Mouse (Mus musculus): ENCODE measurements around the gene I830077J02Rik.

- TF ChIP-seq CTCF (conservative IDR thresholded peaks at IDR 0.05; ENCODE audit: insufficient read depth, insufficient read length, low read depth, low read length) (no peak), POLR2A (IDR thresholded peaks at IDR 0.05; ENCODE audit: low read depth, low read length) (no peak)
Observed at GRCm38 (mm10) chr3:105921959-105922358, 10.5 kb downstream of the I830077J02Rik start.

Measured in kidney, adult 2 months (tissue).